Mouse (Mus musculus): ENCODE measurements around the gene Sox8. TPM values are rescaled to one million over a fixed set of nuclear protein-coding genes. Genes with fewer than 3 reads are reported as not detected.
A peak's percentile ranks its signal among the peaks of the same experiment; 100 is the strongest.

The Sox8 gene
- total RNA-seq (2015; ENCODE audit: low replicate concordance) (not detected in 2 replicates), total RNA-seq (2017; ENCODE audit: low replicate concordance) (0.17 TPM in 1 of 2 replicates, not detected in the other)

DNA sequence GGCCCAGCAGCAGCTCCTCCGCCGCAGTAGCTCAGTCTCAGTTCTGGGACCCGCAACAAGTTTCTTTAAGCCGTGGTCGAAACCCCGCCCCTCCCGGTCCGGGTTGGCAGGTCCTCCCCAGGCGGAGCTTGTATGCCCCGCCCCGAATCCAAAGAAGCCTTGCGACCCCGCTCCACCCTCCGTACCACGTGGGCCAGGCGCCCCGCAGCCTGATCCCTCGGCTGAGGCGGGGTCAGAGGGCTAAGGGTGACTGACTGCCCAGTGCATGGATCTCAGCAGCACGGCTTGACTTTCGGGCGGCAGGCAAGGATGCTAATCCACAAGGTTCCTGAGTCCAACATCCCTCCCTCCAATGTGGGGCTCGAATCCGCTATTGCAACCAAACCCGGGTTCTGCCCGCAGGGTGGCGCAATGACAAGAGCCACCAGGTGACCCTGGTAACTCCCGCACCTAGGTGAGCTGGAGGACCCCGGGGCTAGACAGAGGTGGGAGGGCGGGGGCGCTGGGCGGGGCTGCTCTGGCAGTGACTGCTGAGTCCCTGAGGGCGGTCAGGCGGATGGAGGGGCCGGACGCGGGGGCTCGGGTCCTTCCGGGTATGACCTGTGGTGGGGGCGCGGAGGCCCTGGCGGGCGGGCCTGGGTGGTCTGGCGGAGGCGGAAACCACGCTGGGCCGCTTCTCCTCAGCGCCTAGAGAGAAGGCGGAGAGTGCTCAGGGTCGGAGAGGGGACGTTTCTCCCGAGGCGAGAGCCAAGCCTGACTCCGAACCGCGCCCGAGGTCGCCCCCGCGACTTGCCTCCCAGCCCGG lies at the start of gene Sox8:
TSS of gene Sox8 (minus strand) at position 39 of the 805 bp plus-strand sequence.
- ATAC-seq (replicated peaks; ENCODE audit: low FRiP score, poor library complexity, severe bottlenecking), result no peak

DNA sequence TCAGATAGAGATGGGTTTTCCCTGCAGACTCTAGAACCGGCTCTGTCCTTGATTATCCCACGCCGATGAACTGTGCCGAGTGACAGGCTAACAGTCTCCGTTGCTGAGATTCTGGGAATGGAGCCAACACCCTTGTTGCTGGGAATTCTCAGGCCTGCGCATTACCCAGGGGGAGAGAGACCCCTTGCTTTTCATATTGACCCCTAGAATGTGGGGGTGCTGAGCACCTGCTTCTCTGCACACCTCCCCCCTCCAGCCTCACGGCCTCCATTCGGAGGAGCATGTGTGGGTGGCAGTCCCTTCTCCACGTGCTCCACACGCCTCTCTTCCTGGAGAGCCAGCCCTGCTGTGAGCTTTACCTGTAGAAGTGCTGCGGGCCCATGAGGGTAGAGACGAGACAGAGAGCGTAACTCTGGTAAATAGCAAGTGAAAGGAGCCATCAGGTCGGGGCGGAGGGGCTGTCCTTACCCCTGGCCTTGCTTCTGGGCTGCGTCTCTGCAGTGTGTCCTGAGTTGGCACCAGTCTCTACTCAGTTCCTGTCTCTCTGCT lies 48.1 kb upstream of the Sox8 start:
- ATAC-seq (replicated peaks; ENCODE audit: low FRiP score, poor library complexity, severe bottlenecking), result no peak

DNA sequence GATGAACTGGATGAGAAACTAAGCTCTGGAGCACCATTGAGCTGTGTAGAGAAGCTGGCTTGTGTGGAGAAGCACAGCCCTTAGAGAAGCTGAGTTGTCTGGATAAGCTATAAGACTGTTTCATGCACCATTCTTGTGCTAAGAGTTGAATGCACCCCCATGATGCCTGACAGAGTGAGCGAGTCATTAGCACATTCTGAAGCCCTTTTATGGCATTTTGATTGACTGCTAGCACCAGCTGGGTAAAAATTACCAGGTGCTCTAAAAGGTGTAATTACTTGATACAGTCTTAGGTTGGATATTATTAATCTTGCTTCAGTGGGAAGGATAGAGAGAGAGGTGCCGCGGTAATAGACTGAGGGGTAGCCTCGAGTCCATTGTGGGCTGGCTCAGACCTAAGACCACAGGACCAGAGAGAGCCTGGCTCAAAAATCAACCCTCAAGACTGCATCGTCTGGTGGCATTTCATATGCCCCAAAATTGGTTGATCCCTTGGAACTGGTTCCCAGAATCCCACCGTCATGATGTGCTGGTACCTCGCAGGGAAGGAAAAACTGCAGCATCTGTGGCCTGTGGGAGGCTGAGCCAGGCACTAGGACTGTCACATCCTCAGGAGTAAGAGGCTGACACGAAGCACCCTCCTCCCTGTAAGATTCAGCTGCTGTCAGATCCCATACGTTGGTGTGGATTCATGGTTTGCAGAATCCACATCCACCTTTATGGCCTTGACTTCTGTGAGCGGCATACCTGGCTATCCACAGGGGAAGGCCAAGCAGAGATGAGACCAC lies 44.4 kb upstream of the Sox8 start:
- no peak for ATAC-seq (replicated peaks; ENCODE audit: low FRiP score, poor library complexity, severe bottlenecking)

DNA sequence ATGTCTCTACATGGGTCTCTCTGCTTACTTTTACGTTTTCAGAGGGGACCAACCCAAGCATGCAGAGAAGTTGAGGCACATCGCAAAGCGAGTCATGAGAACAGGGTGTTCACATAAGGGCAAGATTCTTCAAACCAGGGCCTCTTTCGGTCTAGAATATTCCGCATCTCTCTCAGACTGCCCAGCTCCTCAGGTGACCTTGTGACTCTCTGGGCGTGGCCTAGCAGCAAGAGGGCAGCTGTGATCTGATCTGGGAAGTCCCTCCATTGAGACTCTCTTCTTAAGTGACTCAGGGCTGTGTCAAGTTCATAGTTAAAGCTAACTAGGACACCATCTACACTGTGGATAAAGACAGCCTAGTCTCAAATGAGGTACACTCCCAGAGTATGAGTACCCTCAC lies 42.8 kb upstream of the Sox8 start:
- no peak for ATAC-seq (replicated peaks; ENCODE audit: low FRiP score, poor library complexity, severe bottlenecking)

DNA sequence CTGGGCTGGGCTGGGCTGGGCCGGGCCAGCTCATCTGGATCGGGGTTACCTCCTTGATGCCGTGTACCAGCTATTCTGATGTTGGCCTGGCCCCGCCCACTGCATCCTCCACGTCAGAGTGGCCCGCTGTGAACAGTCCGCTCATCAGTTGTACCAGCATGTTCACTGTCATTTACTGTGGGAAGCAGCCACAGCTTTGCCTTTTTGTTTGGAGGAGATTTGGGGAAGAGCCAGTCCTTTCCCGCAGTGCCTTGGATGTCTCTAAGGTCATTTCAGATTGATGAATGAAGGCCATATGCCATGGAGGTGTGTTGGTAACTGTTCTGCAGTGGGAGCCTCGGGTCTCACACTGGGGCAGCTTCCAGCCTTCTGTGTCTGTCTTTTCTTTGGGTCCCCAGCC lies 42.1 kb upstream of the Sox8 start:
- ATAC-seq (replicated peaks; ENCODE audit: low FRiP score, poor library complexity, severe bottlenecking), result no peak

DNA sequence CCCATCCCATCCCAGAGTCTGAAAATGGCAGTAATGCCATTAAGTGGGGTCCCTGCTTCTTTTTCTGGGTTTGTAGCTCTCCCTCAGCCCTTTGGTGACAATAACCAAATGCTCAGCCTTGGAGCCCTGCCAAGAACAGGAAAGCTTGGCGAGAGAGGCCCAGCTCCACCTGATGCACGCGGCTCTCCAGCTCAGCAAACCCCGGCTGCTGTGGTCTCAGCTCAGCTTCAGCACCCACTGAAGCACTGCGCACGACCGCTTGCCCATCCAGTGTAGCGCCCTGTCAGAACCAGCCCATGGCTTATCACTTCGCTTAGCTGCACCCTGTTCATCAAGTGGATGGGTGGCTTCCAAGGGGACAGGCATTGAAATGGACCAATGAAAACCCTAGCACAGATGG lies 39.7 kb upstream of the Sox8 start:
- no peak for ATAC-seq (replicated peaks; ENCODE audit: low FRiP score, poor library complexity, severe bottlenecking)

DNA sequence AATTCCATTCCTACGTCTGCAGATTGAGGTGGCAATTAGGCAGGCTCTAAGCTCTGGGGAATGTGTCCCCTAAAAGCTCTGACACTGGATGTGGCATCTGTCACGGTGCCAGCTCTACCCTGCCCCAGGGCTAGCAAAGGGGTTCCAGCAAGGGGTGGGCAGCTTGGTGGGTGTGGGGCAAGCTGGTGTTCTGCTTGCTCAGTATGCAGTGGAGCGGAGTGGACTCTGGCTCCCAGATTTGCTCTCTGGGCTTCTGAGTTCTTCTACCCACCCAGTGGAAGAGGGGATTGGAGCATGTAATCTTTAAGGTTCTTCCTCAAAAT lies 39.0 kb upstream of the Sox8 start:
- no peak for ATAC-seq (replicated peaks; ENCODE audit: low FRiP score, poor library complexity, severe bottlenecking)

DNA sequence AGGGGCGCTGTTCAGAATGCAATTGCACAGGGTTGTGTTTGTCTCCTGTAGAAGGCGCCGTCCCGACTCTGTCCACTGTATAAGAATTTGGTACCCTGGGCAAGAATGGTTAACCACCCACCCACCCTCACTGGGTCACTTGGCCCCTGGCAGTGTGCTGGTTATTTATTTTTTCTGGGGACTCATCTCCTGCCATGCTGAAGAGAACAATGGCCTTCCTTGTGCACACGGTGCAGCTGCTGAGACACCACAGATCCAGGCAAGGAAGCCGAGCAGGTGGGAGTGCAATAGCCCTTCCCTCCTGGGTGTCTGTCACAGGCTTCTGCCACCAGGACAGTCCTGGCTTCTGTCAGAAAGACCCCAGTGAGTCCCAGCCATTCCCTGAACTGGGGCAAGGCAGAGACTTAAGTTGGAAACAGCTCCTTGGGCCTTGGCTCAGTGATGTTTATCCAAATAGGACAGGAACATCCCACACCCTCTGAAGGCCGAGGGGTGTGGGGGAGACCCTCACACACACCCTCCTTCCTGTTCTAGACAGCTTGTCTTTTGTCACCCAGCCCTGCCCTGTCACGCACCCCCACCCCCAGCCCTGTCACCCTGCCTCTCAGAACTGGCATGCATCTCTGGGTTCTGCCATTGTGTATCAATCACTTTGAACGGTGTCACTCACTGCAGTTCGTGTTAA lies 38.5 kb upstream of the Sox8 start:
- no peak for ATAC-seq (replicated peaks; ENCODE audit: low FRiP score, poor library complexity, severe bottlenecking)

DNA sequence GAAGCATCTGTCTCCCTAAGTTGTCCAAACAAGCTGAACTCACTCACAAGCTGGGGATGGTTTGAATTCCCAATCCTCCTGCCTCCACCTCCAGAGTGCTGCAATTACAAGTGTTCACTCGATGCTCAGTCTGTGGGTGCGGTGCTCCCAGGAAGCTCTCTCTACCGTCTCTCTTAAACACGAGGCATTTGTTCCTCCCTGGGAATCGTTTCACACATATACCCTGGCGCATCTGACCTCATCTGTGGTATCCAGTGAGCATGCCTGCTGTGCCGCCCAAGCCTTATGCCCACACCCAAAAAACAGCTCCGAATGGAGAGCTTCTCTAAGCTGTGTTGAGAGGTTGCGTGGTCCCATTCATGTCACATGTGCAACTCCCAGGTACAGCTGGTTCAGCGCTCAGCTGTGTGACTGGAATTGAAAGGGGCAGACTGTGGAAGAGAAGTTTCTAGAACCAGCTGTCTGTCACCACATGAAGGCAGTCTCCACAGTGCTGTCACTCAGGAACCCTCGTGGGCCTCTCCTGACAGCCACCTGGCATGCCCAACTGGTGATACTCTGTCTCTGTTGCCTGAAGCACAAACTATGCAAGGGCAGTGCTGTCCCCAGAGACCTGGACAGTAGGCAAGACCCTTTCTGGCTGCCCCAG lies 37.8 kb upstream of the Sox8 start:
- ATAC-seq (replicated peaks; ENCODE audit: low FRiP score, poor library complexity, severe bottlenecking), result no peak

DNA sequence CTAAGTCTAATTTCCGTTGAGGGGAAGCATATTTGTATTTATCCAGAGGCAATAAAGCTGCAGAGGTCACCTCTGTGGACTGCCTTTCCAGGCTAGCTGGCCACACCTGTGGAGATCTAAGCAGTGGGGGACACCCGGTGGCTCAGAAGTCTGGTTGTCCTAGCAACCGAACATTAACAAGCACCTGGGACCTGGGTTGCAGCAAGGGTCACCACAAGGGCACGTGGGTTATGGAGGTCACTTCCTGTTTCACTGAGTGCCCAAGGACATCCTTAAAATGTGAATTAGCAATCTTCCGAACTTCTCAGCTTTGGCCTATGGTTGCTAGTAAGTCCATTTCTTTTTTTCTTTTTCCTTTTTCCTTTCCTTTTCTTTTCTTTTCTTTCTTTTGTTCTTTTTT lies 33.7 kb upstream of the Sox8 start:
- ATAC-seq (replicated peaks; ENCODE audit: low FRiP score, poor library complexity, severe bottlenecking), result no peak

DNA sequence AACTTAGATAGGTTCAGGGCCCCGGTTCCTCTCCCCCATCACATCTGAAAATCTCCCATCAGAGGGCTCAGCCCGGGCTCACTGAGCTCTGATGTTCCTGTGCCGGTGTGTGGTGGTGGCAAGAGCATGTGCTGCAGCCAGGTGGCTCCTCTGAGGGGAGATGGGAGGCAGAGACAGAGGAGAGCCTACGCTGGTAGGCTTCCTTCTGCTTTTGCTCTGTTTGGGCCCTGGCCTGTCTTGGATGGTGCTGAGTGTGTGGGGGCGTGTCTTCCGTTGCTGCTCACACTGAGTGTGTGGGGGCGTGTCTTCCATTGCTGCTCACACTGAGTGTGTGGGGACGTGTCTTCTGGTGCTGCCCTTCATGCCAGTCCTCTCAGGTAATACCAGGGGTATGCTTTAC lies 31.9 kb upstream of the Sox8 start:
- 0 out of 2 replicates have a peak, but pooled peaks have one; percentile 14 for ATAC-seq (replicated peaks; ENCODE audit: low FRiP score, poor library complexity, severe bottlenecking)

DNA sequence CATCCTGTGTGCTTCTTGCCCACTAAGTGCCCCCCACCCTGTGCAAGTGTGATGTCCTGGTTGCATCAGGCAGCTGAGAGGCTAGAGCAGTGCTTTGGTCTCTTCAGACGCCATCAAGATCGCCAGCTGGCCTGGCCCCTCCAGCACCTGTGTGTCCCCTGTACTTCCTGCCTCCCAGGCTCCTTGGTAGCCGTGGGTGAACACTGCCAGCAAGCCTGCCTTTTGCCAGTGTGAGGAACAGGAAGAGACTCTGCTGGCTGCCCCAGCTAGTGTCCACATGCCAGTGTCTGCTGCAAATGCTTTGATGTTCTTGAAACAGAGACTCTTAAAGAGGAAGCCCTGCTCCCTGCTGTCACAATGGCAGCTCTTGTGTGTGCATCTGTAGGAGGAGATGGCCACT lies 27.1 kb upstream of the Sox8 start:
- ATAC-seq (replicated peaks; ENCODE audit: low FRiP score, poor library complexity, severe bottlenecking), result no peak

DNA sequence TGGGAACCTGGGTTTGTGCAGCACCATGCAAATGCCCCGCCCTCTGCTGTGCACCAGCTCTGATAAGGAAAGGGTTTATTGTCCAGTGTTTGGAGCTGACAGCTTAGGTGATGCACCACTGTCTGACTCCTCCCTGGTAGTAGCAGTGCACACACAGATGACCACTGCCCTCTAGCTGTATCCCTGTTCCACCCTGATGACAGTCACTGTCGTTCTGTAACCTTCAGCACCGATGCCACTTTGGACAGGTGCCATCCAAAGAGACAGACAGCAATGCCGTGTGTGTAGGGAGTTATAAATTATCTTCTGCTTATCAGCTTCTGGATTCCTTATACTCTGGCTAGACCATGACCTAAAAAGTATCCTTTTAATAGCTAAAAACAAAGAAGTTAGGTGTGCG lies 25.0 kb upstream of the Sox8 start:
- ATAC-seq (replicated peaks; ENCODE audit: low FRiP score, poor library complexity, severe bottlenecking), result no peak

DNA sequence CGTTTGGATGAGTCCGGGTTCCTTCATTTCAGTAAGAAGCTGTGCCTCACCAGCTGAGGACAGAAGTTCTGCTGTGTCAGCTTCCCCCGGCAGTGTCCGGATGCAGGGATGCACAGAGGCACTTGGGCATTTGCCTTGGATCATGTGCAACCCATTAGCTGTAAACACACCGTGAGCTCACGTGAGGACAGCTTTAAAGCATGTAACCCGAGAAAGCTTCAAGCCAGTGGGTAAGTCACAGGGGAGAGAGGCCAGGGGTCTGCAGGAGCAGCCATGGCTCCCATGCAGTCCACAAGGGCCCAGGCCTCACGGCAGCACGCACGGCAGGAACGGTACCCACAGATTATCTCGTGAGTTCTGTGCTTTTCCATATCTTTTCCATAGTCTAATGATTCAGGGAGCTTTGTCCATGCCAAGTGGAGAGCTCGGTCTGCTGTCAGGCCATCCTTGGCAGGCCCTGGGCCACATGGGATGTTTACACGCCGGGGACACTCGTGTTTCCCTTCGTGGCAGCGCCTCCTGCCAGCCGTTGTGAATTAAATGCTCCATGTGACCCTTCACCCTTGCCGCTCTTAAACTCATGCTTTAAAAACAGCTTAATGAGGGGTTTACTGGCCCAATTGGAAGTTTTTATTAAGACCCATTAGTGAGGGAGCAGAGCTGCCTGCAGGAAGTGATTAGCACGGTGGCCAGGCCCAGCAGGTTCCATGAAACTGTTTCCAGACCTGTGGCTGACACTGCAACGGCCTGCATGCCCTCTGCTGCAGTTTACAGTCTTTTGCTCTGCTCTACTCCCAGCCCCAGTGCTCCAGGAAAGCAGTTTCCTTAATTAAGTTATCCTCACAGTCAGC lies 23.1 kb upstream of the Sox8 start:
- ATAC-seq (replicated peaks; ENCODE audit: low FRiP score, poor library complexity, severe bottlenecking), result no peak

DNA sequence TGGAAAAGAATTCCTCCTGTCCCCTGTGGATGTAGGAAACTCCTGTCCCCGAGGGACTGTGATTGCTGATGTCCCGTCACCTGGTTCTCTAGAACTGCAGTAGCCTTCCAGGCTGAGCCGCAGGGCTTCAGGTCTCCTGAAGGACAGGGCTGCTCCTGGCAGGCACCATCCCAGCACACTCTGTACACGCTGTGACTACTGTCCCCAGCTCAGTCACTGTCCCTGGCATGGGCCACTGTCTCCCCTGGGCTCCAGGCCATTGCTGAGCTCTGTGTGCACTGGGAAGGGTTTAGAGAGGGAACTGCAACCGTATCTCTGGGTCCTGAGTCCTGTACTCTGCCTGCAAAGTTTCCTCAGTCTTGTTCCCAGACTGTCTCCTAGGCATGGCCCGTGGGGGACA lies 21.9 kb upstream of the Sox8 start:
- ATAC-seq (replicated peaks; ENCODE audit: low FRiP score, poor library complexity, severe bottlenecking), result no peak

DNA sequence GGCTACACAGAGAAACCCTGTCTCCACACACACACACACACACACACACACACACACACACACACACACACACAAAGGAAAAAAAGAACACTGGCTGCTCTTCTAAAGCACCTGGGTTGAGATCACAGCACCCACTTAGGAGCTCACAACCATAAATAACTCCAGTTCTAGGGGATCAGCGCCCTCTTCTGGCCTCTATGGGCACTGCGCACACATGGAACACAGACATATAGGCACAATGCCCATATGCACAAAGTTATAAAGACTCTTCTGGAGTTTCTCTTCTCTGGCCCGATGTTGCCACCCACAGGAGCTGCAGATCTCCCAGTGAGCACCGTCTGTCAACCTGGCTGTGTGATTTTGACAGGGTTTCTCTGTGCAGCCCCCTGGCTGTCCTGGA lies 20.5 kb upstream of the Sox8 start:
- no peak for ATAC-seq (replicated peaks; ENCODE audit: low FRiP score, poor library complexity, severe bottlenecking)

DNA sequence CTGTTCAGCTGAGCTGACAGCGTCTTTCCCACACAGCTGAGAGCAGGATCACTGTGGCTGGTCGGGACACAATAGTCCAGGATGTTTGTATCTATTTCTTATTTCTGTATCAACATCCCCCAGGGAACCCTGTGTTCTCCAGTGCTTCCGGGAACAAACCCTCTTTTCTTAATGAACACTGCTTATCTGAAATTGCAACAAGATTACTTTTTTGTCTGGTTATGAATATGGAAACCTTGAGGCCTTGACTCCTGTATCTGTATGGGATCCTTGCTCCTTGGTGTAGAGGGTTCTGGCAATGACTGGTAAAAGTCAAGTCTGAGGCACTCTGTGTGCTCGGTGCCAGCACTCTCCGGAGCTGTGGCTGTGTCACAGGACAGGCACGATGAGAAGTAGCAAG lies 19.6 kb upstream of the Sox8 start:
- ATAC-seq (replicated peaks; ENCODE audit: low FRiP score, poor library complexity, severe bottlenecking), result no peak

DNA sequence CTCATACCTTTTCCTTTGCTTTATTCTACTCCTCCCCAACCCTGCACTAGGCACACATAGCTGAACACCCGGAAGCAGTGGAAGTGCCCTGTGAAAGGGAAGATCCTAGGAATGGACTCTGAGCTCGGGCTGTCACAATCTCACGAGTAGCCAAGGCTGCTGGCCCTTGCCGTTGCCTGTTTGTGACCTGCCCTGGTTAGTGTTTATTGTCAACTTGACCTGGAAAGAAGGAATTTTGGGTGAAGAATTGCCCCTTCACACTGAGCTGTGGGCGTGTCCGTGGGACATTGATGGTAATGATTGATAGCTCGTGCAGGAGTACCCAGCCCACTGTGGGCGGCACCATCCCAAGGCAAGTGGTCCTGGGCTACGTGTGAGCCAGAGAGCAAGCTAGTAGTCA lies 14.2 kb upstream of the Sox8 start:
- ATAC-seq (replicated peaks; ENCODE audit: low FRiP score, poor library complexity, severe bottlenecking), result no peak

DNA sequence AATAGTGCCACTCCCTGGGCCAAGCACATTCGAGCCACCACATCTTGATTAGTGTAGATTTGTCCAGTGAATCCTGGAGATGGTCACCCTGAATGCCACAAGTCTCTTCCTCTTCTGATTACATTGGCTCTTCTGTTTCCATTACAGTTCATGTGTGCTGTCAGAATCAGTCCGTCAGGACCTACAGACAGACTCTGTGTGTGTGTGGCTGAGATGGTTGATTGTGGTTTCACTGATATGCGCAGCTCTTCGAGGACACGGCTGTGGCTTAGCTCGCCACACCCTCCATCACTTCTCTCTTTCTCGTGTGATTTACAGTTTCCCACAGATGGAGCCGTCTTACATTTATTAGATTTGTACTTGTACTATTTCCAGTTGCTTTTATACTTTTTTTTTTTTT lies 13.4 kb upstream of the Sox8 start:
- ATAC-seq (replicated peaks; ENCODE audit: low FRiP score, poor library complexity, severe bottlenecking), result no peak
